Mouse (Mus musculus) liver, embryonic 15.5 days (tissue): ENCODE results near the gene Doc2g. TPM values are rescaled to one million over a fixed set of nuclear protein-coding genes. Genes with fewer than 3 reads are reported as not detected.

ENCODE experiments used
- ATAC-seq: fragments of 200-750 bp; cut with Nextera tagmentation; 2 replicates; pipeline ENCODE4 v1.8.0; 2017; ENCODE audit warnings: moderate number of reproducible peaks, mild to moderate bottlenecking, moderate library complexity; ENCODE audit not compliant: insufficient read depth
- H3K27ac ChIP-seq: fragments of 300-500 bp; sonication (generic); replicated peaks from 2 replicates; pipeline ENCODE4 v1.5.1; 2015; ENCODE audit warnings: mild to moderate bottlenecking, inconsistent platforms
- H3K27me3 ChIP-seq: fragments of 300-500 bp; sonication (generic); 2 replicates; pipeline ENCODE4 v1.6.1; 2015; ENCODE audit warnings: mild to moderate bottlenecking, inconsistent platforms
- H3K36me3 ChIP-seq: fragments of 300-500 bp; sonication (generic); replicated peaks from 2 replicates; pipeline ENCODE4 v1.6.1; 2015; ENCODE audit warnings: moderate library complexity, mild to moderate bottlenecking, inconsistent platforms
- H3K4me1 ChIP-seq: fragments of 300-500 bp; sonication (generic); replicated peaks from 2 replicates; pipeline ENCODE4 v1.6.1; 2015; ENCODE audit warnings: inconsistent platforms
- H3K4me2 ChIP-seq: fragments of 300-500 bp; sonication (generic); 2 replicates; pipeline ENCODE4 v1.6.1; 2015; ENCODE audit warnings: moderate library complexity, mild to moderate bottlenecking, inconsistent platforms
- H3K4me3 ChIP-seq: fragments of 300-500 bp; sonication (generic); replicated peaks from 2 replicates; pipeline ENCODE4 v1.5.1; 2015; ENCODE audit warnings: mild to moderate bottlenecking, inconsistent platforms
- H3K9ac ChIP-seq: fragments of 300-500 bp; sonication (generic); 2 replicates; pipeline ENCODE4 v1.6.1; 2015; ENCODE audit warnings: moderate library complexity, mild to moderate bottlenecking, inconsistent platforms
- H3K9me3 ChIP-seq: fragments of 300-500 bp; sonication (generic); replicated peaks from 2 replicates; pipeline ENCODE4 v1.6.1; 2016; ENCODE audit warnings: inconsistent platforms
- WGBS: fragments of 180-500 bp; shearing (Covaris S2); methylation state at CpG from one replicate; pipeline ENCODE4 v1.1.7; 2015; ENCODE audit warnings: mixed read lengths; ENCODE audit not compliant: insufficient replicate concordance; 5-methylcytosine and 5-hydroxymethylcytosine counted together
- polyA plus RNA-seq: library from polyadenylated mRNA; unstranded; fragments of >200 nt; fragmentation: Nextera tagmentation; extraction: Ambion mirVana; gene quantifications from 2 replicates; pipeline ENCODE4 v1.2.1, GENCODE M21; 2015

Doc2g gene
- polyA plus RNA-seq, 1 experiment from 2014 or later, result 0.38 TPM

DNA sequence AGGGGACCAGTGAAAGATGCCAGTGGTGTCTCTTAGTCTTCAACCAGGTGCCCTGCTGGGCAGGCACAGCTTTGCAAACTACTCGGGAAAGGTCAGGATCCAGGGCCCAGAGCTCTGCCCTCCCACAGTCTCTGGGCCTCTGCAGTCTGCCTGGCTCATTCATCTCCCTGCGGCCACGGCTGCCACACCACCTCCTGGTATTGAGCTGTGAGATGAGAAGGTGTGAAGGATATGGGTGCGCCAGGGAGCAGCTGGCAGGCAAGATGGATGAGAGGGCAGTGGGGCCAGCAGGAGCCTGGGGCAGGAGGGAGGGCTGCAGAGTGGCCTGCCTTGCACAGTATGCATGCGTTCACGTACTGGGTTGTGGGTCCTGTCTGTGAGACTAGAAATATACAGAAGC lies 12.3 kb upstream of the Doc2g start:
- Histone ChIP-seq H3K9ac (no peak overlapping the region), H3K27me3 (0 out of 2 replicates have a peak, but pooled peaks cover 9% of the 10 kb centered on the region), H3K36me3 (no peaks in the 10 kb centered on the region), H3K27ac (no peak overlapping the region), H3K4me1 (peaks cover 25% of the 10 kb centered on the region), H3K9me3 (no peaks in the 10 kb centered on the region), H3K4me2 (no peak overlapping the region), H3K4me3 (no peak overlapping the region)
- WGBS, result 66% methylated on average over 6 of the region's 6 CpGs
- ATAC-seq, result no peak

DNA sequence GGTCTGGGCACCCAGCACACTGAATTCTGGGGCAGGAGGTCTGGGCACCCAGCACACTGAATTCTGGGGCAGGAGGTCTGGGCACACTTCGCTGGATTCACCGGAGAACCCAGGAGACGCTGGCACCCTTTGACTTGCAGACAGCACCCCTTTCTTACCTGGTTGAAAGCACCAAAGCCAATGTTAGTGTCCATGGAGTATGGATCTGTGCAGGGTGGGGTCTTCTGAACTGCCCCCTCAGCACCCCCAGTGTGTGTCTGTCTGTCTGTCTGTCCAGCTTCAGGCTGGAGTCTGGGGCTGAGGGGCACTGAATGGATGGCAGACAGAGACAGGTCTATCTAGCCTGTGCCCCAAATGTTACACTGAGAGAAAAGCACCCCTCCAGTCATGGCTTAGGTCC lies 11.6 kb upstream of the Doc2g start:
- 87% methylated on average over 3 of the region's 3 CpGs for WGBS
- Histone ChIP-seq H3K9ac (no peak overlapping the region), H3K4me3 (no peak overlapping the region), H3K4me1 (peaks cover 17% of the 10 kb centered on the region), H3K27me3 (0 out of 2 replicates have a peak, but pooled peaks cover 9% of the 10 kb centered on the region), H3K4me2 (no peak overlapping the region), H3K27ac (no peak overlapping the region), H3K9me3 (no peaks in the 10 kb centered on the region), H3K36me3 (no peaks in the 10 kb centered on the region)
- ATAC-seq, result no peak

DNA sequence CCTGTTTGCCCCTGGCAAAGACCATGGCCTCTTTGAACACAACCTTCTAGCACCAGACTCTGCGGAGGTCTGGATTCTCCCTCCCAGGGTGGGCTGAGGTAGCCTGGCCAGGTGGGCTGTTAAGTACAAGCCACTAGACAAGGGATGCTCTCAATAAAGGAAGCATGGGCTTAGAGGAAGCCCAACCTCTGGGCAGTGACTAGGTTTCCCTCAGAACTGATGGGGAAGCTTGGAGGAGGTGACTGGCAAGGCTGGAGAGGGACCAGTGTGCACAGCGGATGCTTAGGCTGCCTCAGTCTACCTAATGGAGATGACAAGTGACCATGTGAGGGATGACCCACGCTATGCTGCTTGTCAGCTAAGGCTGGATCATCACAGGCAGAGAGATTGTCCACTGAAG lies 11.1 kb upstream of the Doc2g start:
- Histone ChIP-seq H3K9ac (no peak overlapping the region), H3K4me2 (no peak overlapping the region), H3K27me3 (0 out of 2 replicates have a peak, but pooled peaks cover 9% of the 10 kb centered on the region), H3K4me1 (peaks cover 13% of the 10 kb centered on the region), H3K4me3 (no peak overlapping the region), H3K9me3 (no peaks in the 10 kb centered on the region), H3K27ac (no peak overlapping the region), H3K36me3 (no peaks in the 10 kb centered on the region)
- ATAC-seq, result no peak
- 63% methylated on average over 3 of the region's 3 CpGs for WGBS

DNA sequence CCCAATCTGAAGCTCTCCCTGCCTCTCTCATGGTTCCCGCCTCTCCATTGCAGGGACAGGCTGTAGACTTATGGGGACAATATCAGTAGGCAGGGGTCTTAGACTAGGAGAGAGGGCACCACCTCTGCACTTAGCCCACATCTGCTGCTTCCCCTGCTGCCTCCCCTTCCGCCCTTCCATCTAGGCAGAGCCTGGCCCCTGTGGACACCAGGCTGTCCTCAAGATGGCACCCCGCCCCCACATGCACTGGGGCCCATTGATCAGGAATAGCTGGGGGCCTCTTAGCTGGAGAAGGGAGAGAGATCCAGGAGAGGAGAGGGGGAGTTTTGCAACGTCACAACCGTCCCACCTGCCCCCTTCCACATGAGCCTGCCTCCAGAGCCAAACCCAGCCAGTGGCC lies 10.7 kb upstream of the Doc2g start, which contains the start of gene Tbx10:
Tbx10 (plus strand) TSS at position 337 of the 400 bp plus-strand sequence.
- H3K4me1 ChIP-seq, result peaks cover 10% of the 10 kb centered on the region; the same call in 1 of the 2 replicates
- H3K36me3 ChIP-seq, result no peaks in the 10 kb centered on the region
- no peaks in the 10 kb centered on the region for H3K9me3 ChIP-seq
- WGBS, result 45% methylated on average over 5 of the region's 5 CpGs
- H3K4me3 ChIP-seq, result no peak within 1 kb of the TSS
- no peak within 1 kb of the TSS for H3K4me2 ChIP-seq
- H3K27ac ChIP-seq, result no peak within 1 kb of the TSS
- ATAC-seq, result no peak
- H3K9ac ChIP-seq, result no peak within 1 kb of the TSS
- H3K27me3 ChIP-seq, result 0 out of 2 replicates have a peak, but pooled peaks cover 9% of the 10 kb centered on the region

DNA sequence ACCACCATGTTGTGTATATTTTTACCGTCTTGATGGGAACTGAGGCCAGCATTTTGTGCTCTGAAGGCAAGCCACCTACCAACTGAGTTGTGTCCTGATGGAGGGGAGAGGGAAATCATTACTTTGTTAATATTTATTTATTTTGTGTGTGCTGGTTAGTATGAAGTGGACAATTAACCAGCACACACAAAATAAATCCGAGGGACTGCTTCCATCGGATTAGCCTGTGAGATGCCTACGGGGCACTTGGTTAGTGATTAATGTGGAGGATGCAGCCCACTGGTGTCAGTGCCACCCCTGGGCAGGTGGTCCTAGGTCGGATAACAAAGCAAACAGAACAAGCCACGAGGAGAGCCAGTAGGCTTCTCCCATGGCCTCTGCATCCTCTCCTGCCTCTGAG lies 8.2 kb upstream of the Doc2g start:
- Histone ChIP-seq H3K9ac (no peak overlapping the region), H3K9me3 (no peaks in the 10 kb centered on the region), H3K27ac (no peak overlapping the region), H3K27me3 (0 out of 2 replicates have a peak, but pooled peaks cover 9% of the 10 kb centered on the region), H3K4me3 (no peak overlapping the region), H3K4me2 (no peak overlapping the region), H3K36me3 (no peaks in the 10 kb centered on the region), H3K4me1 (peaks cover 15% of the 10 kb centered on the region)
- WGBS, result 59% methylated on average over 6 of the region's 6 CpGs
- ATAC-seq, result no peak

DNA sequence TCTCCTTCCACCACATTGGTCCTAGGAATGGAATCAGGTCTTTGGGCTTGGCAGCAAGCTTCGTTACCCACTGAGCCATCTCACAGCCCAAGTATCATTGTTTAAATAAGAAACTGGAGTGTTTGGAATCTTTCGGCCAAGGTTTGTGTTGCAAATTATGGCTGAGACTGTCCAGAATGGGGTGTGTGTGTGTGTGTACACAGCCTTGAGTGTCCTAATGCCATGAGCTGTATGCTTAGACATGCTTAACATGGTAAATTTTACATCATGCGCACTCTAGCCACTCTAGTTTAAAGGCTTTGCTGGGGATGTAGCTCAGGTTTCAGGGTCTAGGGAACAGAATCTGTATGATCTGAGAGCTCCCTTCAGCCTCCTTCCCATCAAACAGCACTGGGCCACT lies 7.6 kb upstream of the Doc2g start:
- H3K9ac ChIP-seq, result no peak overlapping the region
- H3K9me3 ChIP-seq, result no peaks in the 10 kb centered on the region
- ATAC-seq, result no peak
- H3K4me1 ChIP-seq, result peaks cover 16% of the 10 kb centered on the region
- no peak overlapping the region for H3K4me3 ChIP-seq
- 0 out of 2 replicates have a peak, but pooled peaks cover 9% of the 10 kb centered on the region for H3K27me3 ChIP-seq
- H3K4me2 ChIP-seq, result no peak overlapping the region
- H3K27ac ChIP-seq, result no peak overlapping the region
- 76% methylated on average over 3 of the region's 3 CpGs for WGBS
- no peaks in the 10 kb centered on the region for H3K36me3 ChIP-seq

DNA sequence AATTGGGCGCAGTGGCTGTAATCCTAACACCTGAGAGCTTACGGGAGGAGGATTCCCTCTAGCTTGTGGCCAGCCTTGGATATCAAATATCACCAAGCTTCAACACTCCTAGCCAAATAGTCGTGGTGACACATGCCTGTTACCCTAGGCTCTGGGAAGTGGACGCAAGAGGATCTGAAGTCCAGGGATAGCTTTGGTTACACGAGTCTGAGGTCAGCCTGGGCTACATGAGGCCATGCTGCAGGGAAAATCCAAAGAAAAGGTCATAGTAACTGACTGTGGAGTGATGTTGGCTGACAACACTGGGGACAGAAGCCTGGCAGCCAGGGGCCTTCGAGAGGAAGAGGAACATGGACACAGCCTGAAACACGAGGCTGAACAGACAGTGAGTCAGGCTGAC lies 7.0 kb upstream of the Doc2g start:
- Histone ChIP-seq H3K27me3 (0 out of 2 replicates have a peak, but pooled peaks cover 9% of the 10 kb centered on the region), H3K36me3 (no peaks in the 10 kb centered on the region), H3K4me3 (no peak overlapping the region), H3K9ac (no peak overlapping the region), H3K9me3 (no peaks in the 10 kb centered on the region), H3K4me1 (peaks cover 22% of the 10 kb centered on the region), H3K4me2 (no peak overlapping the region), H3K27ac (no peak overlapping the region)
- ATAC-seq, result no peak
- WGBS, result 55% methylated on average over 7 of the region's 7 CpGs

DNA sequence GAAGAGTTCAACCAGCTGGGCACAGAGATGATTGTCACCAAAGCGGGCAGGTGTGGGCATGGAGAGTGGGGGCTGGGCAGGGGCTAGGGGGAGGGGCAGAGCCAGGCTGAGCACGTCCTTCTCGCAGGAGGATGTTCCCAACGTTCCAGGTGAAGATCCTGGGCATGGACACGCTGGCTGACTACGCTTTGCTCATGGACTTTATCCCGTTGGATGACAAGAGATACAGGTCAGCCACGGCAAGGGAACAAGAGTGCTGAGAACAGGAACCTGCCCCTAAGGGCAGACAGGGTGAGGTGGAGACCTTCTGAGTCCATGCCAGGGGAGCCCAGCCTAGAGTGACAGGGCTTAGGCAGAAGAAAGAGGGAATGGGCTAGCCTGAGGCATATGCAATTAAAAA lies 6.4 kb upstream of the Doc2g start:
- 62% methylated on average over 8 of the region's 8 CpGs for WGBS
- no peak overlapping the region for H3K9ac ChIP-seq
- ATAC-seq, result no peak

DNA sequence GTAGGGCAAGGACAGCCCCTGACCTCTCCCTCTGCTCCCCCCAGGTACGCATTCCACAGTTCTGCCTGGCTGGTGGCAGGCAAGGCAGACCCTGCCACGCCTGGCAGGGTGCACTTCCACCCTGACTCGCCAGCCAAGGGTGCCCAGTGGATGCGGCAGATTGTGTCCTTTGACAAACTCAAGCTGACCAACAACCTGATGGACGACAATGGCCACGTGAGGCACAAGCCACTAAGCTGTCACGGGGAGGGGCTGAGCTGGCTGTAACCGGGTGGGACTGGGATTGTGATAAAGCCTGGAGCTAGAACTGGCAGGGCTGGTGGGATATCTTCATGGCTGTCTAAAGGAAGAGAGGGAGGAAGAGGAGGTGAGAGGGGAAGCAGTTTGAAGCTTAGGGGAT lies 5.9 kb upstream of the Doc2g start:
- Histone ChIP-seq H3K4me2 (no peak overlapping the region), H3K27me3 (0 out of 2 replicates have a peak, but pooled peaks cover 5% of the 10 kb centered on the region), H3K4me3 (no peak overlapping the region), H3K27ac (no peak overlapping the region), H3K9me3 (no peaks in the 10 kb centered on the region), H3K4me1 (peaks cover 33% of the 10 kb centered on the region), H3K36me3 (no peaks in the 10 kb centered on the region), H3K9ac (no peak overlapping the region)
- WGBS, result 58% methylated on average over 8 of the region's 8 CpGs
- ATAC-seq, result no peak

More for the DNA sequence above, 6.4 kb upstream of the Doc2g start:
- Histone ChIP-seq H3K9me3 (no peaks in the 10 kb centered on the region), H3K4me2 (no peak overlapping the region), H3K36me3 (no peaks in the 10 kb centered on the region), H3K27me3 (0 out of 2 replicates have a peak, but pooled peaks cover 9% of the 10 kb centered on the region), H3K4me3 (no peak overlapping the region), H3K4me1 (peaks cover 28% of the 10 kb centered on the region), H3K27ac (no peak overlapping the region)

DNA sequence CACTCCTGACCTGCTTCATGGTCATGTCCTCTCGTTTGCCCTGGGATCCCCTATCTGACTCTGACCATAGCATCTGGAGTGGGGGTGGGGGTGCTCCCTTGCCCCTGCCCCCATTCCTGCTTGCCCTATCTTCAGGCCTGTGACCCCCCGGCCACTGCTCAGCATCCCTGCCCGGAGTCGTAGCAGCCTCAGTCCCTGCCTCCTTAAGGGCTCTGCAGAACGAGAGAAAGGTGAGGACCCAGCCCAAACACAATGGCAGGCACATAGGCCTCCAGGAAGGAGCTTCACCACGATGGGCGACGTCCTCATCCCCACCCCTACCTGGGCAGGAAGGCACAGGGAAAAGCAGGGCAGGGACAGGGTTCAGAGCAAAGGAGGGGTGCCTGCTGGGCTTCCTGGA lies 4.8 kb upstream of the Doc2g start:
- no peaks in the 10 kb centered on the region for H3K36me3 ChIP-seq
- H3K27ac ChIP-seq, result no peak overlapping the region
- no peaks in the 10 kb centered on the region for H3K27me3 ChIP-seq
- no peak overlapping the region for H3K9ac ChIP-seq
- H3K4me3 ChIP-seq, result no peak overlapping the region
- no peak overlapping the region for H3K4me2 ChIP-seq
- peaks cover 30% of the 10 kb centered on the region for H3K4me1 ChIP-seq
- no peak for ATAC-seq
- no peaks in the 10 kb centered on the region for H3K9me3 ChIP-seq
- 67% methylated on average over 8 of the region's 8 CpGs for WGBS

DNA sequence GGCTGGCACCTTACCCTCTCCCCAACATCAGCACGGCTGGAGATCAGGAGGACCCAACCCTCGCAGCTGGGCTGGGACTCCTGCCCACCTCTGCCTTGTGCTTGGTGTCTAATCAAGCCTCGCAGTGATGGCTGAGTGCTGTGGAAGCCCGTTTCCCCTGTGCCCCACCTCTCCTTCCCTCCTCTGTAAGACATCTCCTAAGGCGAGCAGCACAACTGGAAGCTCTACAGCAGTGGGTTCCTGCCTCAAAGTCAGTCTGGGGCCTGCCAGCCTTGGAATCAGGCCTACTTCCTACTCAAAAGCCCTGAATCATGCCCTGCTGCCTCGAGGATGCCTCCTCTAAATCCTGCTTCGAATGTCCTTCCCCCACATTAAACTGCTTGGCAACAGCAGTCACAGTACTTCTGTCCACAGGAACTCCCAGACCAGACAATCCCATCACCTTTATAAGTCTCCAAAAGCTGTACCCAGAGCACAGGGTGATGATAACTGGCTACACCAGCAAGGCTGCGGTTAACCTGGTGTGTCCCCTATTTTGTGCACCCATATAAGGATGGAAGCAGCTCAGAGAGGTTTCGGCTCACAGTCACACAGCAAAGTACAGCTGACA lies 3.9 kb upstream of the Doc2g start:
- Histone ChIP-seq H3K27ac (peak overlapping the region; percentile 99; the same call in 1 of the 2 replicates), H3K4me3 (0 out of 2 replicates have a peak overlapping the region, but pooled peaks have one; percentile 92), H3K4me2 (peak overlapping the region; percentile 99), H3K36me3 (no peaks in the 10 kb centered on the region), H3K27me3 (no peaks in the 10 kb centered on the region), H3K9ac (no peak overlapping the region), H3K4me1 (peaks cover 30% of the 10 kb centered on the region), H3K9me3 (no peaks in the 10 kb centered on the region)
- WGBS, result 58% methylated on average over 9 of the region's 9 CpGs
- no peak for ATAC-seq
